Mouse (Mus musculus) intestine, embryonic 15.5 days (tissue): Measurements from ENCODE around the gene Rpap3. TPM values are rescaled to one million over a fixed set of nuclear protein-coding genes. Genes with fewer than 3 reads are reported as not detected.

Experiments
- ATAC-seq: fragments of 200-750 bp; cut with Nextera tagmentation; 2 replicates; pipeline ENCODE4 v1.8.0; 2017; ENCODE audit warnings: moderate TSS enrichment, moderate library complexity
- H3K27ac ChIP-seq: fragments of 300-500 bp; sonication (generic); 2 replicates; pipeline ENCODE4 v1.5.1; 2015; ENCODE audit warnings: mild to moderate bottlenecking, inconsistent platforms
- H3K27me3 ChIP-seq: fragments of 300-500 bp; sonication (generic); replicated peaks from 2 replicates; pipeline ENCODE4 v1.6.1; 2015; ENCODE audit warnings: inconsistent platforms
- H3K36me3 ChIP-seq: fragments of 300-500 bp; sonication (generic); 2 replicates; pipeline ENCODE4 v1.6.1; 2015; ENCODE audit warnings: inconsistent platforms
- H3K4me1 ChIP-seq: fragments of 300-500 bp; sonication (generic); replicated peaks from 2 replicates; pipeline ENCODE4 v1.6.1; 2015; ENCODE audit warnings: inconsistent platforms
- H3K4me2 ChIP-seq: fragments of 300-500 bp; sonication (generic); replicated peaks from 2 replicates; pipeline ENCODE4 v1.6.1; 2015; ENCODE audit warnings: mild to moderate bottlenecking, inconsistent platforms
- H3K4me3 ChIP-seq: fragments of 300-500 bp; sonication (generic); replicated peaks from 2 replicates; pipeline ENCODE4 v1.5.1; 2015; ENCODE audit warnings: inconsistent platforms
- H3K9ac ChIP-seq: fragments of 300-500 bp; sonication (generic); 2 replicates; pipeline ENCODE4 v1.6.1; 2015; ENCODE audit warnings: inconsistent platforms
- H3K9me3 ChIP-seq: fragments of 300-500 bp; sonication (generic); 2 replicates; pipeline ENCODE4 v1.6.1; 2016; ENCODE audit warnings: inconsistent platforms
- WGBS: fragments of 180-500 bp; shearing (Covaris S2); methylation state at CpG from one replicate; pipeline ENCODE4 v1.1.7; 2015; 5-methylcytosine and 5-hydroxymethylcytosine counted together
- polyA plus RNA-seq: library from polyadenylated mRNA; unstranded; fragments of >200 nt; fragmentation: Nextera tagmentation; extraction: Ambion mirVana; gene quantifications from 2 replicates; pipeline ENCODE4 v1.2.1, GENCODE M21; 2015

Rpap3 gene
- polyA plus RNA-seq, 1 experiment from 2014 or later, result 24.0 TPM

- no peaks in the 10 kb centered on the region for H3K36me3 ChIP-seq
- H3K4me2 ChIP-seq, result no peak overlapping the region
- no peaks in the 10 kb centered on the region for H3K9me3 ChIP-seq
- H3K4me1 ChIP-seq, result no peaks in the 10 kb centered on the region
- no peak for ATAC-seq
- no peak overlapping the region for H3K4me3 ChIP-seq
- no peak overlapping the region for H3K9ac ChIP-seq
- 81% methylated on average over 26 of the region's 26 CpGs for WGBS
- H3K27me3 ChIP-seq, result no peaks in the 10 kb centered on the region
- no peak overlapping the region for H3K27ac ChIP-seq
Observed at GRCm38 (mm10) chr15:97657856-97658754, 47.5 kb downstream of the Rpap3 start.

GRCm38 (mm10) chr15:97657420-97657819, 48.2 kb downstream of the Rpap3 start:
- H3K36me3 ChIP-seq, result no peaks in the 10 kb centered on the region
- no peak for ATAC-seq
- no peaks in the 10 kb centered on the region for H3K4me1 ChIP-seq
- H3K27ac ChIP-seq, result no peak overlapping the region
- no peaks in the 10 kb centered on the region for H3K27me3 ChIP-seq
- 91% methylated on average over 14 of the region's 14 CpGs for WGBS
- H3K4me3 ChIP-seq, result no peak overlapping the region
- no peak overlapping the region for H3K4me2 ChIP-seq
- H3K9me3 ChIP-seq, result no peaks in the 10 kb centered on the region
- no peak overlapping the region for H3K9ac ChIP-seq

- no peak overlapping the region for H3K4me3 ChIP-seq
Observed at GRCm38 (mm10) chr15:97649726-97650125, 55.9 kb downstream of the Rpap3 start.

GRCm38 (mm10) chr15:97648176-97648575, 57.4 kb downstream of the Rpap3 start:
- WGBS, result 81% methylated on average over 18 of the region's 18 CpGs
- Histone ChIP-seq H3K9me3 (no peaks in the 10 kb centered on the region), H3K27me3 (no peaks in the 10 kb centered on the region), H3K36me3 (no peaks in the 10 kb centered on the region), H3K4me3 (no peak overlapping the region), H3K4me1 (no peaks in the 10 kb centered on the region), H3K9ac (no peak overlapping the region), H3K4me2 (no peak overlapping the region), H3K27ac (no peak overlapping the region)
- no peak for ATAC-seq

More at GRCm38 (mm10) chr15:97649726-97650125, 55.9 kb downstream of the Rpap3 start:
- H3K9me3 ChIP-seq, result no peaks in the 10 kb centered on the region
- H3K36me3 ChIP-seq, result no peaks in the 10 kb centered on the region
- no peaks in the 10 kb centered on the region for H3K4me1 ChIP-seq
- 68% methylated on average over 4 of the region's 4 CpGs for WGBS
- H3K9ac ChIP-seq, result no peak overlapping the region
- ATAC-seq, result no peak
- no peaks in the 10 kb centered on the region for H3K27me3 ChIP-seq
- H3K4me2 ChIP-seq, result no peak overlapping the region
- no peak overlapping the region for H3K27ac ChIP-seq

- no peaks in the 10 kb centered on the region for H3K9me3 ChIP-seq
- no peak overlapping the region for H3K4me3 ChIP-seq
- H3K36me3 ChIP-seq, result no peaks in the 10 kb centered on the region
- no peak overlapping the region for H3K4me2 ChIP-seq
- H3K4me1 ChIP-seq, result no peaks in the 10 kb centered on the region
- 46% methylated on average over 7 of the region's 7 CpGs for WGBS
- H3K9ac ChIP-seq, result no peak overlapping the region
- no peak overlapping the region for H3K27ac ChIP-seq
- ATAC-seq, result no peak
- no peaks in the 10 kb centered on the region for H3K27me3 ChIP-seq
Observed at GRCm38 (mm10) chr15:97646426-97646825, 59.2 kb downstream of the Rpap3 start.

GRCm38 (mm10) chr15:97643986-97644385, 61.6 kb downstream of the Rpap3 start:
- no peaks in the 10 kb centered on the region for H3K27me3 ChIP-seq
- no peaks in the 10 kb centered on the region for H3K4me1 ChIP-seq
- no peak for ATAC-seq
- H3K27ac ChIP-seq, result no peak overlapping the region
- no peak overlapping the region for H3K4me3 ChIP-seq
- H3K4me2 ChIP-seq, result no peak overlapping the region
- H3K9me3 ChIP-seq, result no peaks in the 10 kb centered on the region
- 83% methylated on average over 4 of the region's 4 CpGs for WGBS
- H3K36me3 ChIP-seq, result no peaks in the 10 kb centered on the region
- H3K9ac ChIP-seq, result no peak overlapping the region

Other genes starting within 250 kb of the Rpap3 start
- 0.09 and 0.21 TPM in 2 replicates for gene Endou, start 25.5 kb upstream of the Rpap3 start, polyA plus RNA-seq
- gene Rapgef3, start 62.1 kb upstream of the Rpap3 start, polyA plus RNA-seq, result 6.9 and 7.8 TPM in 2 replicates
- gene Slc48a1, start 72.7 kb upstream of the Rpap3 start, polyA plus RNA-seq, result 23.9 and 25.1 TPM in 2 replicates
- gene Hdac7, start 138.7 kb upstream of the Rpap3 start, polyA plus RNA-seq, result 18.0 and 20.6 TPM in 2 replicates
- 1.5 and 2.2 TPM in 2 replicates for gene Vdr, start 204.8 kb upstream of the Rpap3 start, polyA plus RNA-seq